Mouse (Mus musculus) T-helper 1 cell (primary cell): ENCODE measurements around the gene Fam129a.

Experiments used
- in situ Hi-C: fragments of 300-600 bp; cut with MboI, MseI; formaldehyde crosslinking; loops from one replicate; pipeline ENCODE4 v1.15.1; 2025; ENCODE audit warnings: high pct_unique_total_duplicates

Fam129a gene

DNA sequence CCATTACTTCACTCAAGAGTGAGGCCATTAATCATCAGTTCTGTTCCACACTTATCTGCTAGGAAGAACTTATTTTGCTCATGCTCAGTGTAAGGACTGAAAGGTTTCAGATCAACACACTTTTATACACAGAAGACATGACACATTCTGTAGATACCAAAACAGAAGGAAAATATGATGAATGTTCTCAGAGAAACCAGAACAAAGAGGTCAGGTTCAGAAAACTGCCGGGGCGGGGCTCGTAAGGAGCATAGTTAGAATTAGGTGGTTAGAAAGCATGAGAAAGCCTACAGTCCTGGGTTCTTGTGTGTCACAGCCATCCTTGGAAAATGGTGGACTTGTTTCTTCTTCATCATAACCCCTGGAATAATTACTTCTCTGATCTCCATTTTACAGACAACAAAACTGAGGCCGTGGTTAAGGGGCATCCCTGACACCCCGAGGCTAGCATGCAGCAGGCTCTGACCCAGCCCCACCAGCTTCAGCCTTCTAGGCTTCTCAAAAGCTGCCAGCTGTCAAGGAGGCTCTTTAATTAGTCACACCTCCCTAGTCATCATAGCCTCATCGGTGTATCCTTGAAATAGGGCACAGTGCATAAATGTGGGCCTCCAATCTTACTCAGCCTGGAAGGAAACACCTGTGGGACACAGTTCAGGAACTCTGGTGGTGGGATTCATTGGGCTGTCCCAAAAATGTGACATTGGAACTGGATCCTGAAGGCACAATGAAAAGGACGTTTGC, 127.1 kb downstream of the Fam129a start:
- in situ Hi-C loops: no loop called here

DNA sequence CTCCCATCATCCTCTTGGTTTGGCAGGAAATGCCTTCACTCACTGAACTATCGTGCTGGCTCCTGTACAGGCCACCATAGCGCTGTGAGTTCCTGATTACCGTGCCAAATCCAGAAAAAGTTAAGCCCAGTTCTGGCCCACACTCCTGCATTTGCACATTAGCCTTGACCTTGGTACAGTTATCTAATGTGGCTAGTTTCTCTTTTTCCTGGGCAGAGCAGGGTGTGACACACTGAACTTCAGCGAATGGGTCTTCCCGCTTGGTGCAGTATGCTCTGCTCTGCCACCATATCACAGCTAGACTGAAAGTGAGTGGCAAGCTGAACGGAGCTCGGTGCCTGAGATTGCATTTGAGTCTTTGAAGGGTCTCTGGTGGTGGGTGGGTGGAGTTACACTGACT, 128.4 kb downstream of the Fam129a start:
- in situ Hi-C loops: no loop called here

DNA sequence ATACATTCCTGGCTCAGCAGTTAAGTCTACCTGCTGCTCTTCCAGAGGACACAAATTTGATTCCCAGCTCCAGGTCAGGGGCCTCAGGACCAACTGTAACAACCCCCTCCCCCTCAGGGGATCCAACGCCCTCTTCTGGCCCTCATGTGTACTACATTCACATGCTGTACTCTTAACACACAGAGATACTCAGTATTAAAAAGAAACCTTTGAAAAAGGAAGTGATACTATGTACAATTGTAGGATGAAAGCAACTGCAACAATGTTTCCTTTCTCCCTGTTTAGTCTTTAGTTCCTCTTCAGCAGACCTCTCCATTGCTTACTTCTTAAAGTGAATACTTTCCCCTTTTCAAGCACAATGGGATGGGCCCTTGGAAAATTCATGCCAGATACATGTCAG, 131.8 kb downstream of the Fam129a start:
- in situ Hi-C loops: no loop called here

DNA sequence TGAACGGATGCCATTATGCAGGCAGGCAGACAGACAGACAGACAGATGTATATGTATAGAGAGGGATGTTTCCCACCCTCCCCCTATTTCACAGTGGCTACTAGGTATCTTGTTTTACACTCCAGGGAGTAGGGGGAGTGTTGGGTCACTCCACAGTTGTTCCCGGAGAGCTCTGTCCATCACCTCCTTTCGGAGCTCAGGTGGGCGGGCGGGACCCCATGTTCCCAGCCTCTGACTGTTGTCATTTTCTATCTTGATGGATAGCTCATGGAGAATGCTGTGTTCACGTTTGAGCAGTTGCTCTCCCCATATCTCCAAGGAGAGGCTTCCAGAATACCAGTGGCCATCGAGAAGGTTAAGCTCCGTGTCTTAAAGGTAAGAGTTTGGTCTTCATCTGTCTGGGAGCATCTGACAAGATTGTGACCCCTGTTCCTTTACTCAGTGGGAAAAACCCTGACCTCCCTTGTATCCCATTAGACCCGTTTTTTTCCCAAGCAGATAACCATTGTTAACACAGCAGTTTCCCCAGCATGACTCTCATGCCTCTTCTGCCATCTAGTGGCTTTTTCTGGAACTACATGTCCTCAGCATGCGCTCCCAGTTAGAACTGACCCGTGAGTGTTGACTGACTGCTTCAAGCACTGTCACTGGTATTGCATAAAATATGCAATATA, 134.9 kb downstream of the Fam129a start:
- in situ Hi-C loops: no loop called here

DNA sequence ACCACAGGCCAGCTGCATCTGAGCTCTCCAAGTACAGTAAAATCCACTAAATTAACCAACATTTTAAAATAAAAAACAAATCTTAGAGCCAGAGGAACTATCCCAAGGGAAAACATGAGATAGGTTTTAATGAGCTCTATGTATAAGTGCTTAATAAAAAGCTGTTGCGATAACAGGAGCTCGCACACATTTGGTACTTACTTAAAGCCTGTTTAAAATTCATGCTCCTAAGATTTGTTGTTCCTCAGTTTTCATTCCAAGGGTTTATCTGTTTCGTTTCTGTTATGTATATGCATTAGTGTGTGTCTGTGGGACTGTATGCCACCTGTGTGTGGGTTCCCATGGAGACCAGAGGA, 135.4 kb downstream of the Fam129a start:
- in situ Hi-C loops: no loop called here

- in situ Hi-C loops: no loop called here
These were observed 138.2 kb downstream of the Fam129a start for GRCm38 (mm10) chr1:151708966-151709733.

DNA sequence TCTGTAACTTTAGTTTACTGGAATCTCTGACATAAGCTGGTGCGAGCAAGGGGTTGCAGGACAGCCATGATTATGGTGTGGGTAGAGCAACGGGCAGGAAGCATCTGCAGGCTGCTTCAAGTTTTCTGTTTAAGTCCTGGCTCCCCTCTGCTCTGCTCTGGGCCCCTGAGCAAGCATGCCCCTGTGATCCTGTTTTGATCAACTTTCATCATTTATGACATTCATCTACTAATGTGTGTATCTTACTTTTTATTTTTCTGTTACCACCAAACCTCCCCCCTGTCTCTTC, 138.7 kb downstream of the Fam129a start:
- in situ Hi-C loops: loop anchor here (10.0 kb wide), 1 partner anchor 235 kb away; no protein-coding TSS in a partner anchor

DNA sequence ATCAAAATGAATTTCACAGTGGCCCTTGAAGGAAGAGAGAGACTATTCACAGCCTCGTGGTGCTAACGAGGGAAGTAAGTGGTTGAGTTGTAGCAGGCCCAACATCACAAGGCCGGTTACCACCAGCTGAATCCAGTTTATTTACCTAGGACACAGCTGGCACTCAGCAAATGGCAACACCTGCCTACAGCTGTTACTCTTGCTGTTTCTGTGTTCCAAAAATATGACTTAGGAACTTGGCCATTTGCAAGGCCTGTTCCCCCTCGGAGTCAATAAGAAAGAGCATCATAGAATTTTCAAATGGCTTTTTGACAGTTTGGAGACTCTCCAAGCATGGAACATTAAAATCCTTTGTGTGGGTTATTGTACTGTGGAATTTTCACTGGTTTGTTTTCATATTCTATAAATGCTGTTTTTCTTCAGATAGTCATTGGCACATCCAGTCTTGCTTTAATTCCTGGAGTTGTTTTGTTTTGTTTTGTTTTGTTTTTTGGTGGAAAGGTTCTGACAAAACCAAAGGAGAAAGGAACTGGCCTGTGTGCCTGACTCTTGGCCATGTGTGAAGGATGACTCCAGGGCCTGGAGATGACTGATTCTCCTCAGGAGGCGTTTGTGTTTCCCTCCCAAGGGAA, 139.6 kb downstream of the Fam129a start:
- in situ Hi-C loops: loop anchor here (10.0 kb wide), 1 partner anchor 236 kb away; no protein-coding TSS in a partner anchor

DNA sequence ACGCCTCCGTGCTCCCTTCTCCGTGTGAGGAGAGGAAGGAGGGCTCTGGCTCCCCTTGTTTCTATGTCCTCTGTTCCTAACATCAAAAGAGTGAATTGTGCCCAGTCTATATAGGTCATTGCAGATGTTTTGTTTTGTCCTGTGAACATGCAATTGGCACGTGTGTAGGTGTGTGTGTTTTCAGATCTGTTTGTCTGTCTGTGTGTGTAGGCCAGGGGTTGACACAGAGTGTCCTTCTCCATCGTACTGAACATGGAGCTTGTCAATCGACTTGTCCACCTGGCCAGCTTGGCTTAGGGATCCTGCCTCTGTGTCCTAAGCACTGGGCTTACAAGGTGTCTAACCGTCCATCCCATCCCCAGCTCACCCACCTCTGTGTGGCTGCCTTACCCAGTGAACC, 140.1 kb downstream of the Fam129a start:
- in situ Hi-C loops: loop anchor here (10.0 kb wide), 1 partner anchor 236 kb away; no protein-coding TSS in a partner anchor

- in situ Hi-C loops: loop anchor here (10.0 kb wide), 1 partner anchor 238 kb away; no protein-coding TSS in a partner anchor
These were observed 141.7 kb downstream of the Fam129a start for GRCm38 (mm10) chr1:151712664-151713063.

GRCm38 (mm10) chr1:151713622-151714021, 142.6 kb downstream of the Fam129a start:
- in situ Hi-C loops: loop anchor here (10.0 kb wide), 1 partner anchor 239 kb away; no protein-coding TSS in a partner anchor

DNA sequence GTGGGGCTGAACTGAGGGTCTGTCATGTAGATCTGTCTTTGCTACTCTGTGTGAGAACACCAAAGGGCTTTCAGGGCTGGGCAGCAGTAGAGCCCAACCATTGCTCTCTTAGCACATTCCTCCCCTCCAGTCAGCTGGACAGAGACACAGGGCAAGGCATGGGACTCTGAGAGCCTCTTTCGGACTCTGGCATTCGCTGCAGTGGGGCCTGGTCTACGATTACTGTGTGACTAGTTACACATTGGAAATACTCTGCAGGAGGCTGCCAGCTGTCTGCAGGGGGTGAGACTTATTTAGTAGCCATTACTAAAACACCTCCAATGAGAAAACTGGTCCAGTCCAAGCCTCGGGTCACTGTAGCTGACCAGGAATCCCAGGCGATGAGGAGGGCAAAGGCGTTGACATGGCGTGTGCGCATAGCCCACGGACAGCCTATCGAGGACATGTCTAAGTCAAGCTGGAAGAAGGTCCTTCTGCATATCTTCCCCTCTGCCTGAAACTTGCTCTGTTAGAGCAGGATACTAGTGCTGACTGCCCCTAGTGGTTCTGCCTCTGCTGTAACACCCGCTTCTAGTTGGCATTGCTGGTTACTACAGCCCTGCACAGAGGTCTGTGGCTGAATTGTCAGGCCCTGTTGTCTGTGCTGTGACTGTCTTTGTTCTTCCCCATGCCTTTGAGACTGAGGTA, 145.2 kb downstream of the Fam129a start:
- in situ Hi-C loops: loop anchor here (5.0 to 10.0 kb wide), 2 partner anchors 159 to 241 kb away; no protein-coding TSS in a partner anchor

DNA sequence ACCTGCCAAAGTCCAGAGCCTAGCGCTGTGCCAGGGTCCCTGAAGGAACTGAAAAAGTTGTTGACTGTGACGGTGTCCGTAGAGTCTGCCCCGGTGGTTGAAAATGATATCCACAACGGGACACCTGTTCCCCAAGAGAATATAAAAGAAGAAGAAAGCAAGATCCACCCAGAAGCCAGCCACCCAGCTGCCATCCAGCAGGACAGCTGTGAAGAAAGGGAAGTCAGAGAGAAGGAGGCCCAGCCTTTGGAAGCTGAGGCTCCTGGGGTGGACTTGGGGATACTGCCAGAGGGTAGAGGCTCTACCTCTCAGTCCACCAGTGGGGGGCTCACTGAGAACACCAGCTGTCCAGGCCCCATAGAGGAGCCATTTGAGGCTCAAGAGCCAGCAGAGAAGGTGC, 146.6 kb downstream of the Fam129a start:
- in situ Hi-C loops: loop anchor here (5.0 to 10.0 kb wide), 2 partner anchors 160 to 243 kb away; no protein-coding TSS in a partner anchor

DNA sequence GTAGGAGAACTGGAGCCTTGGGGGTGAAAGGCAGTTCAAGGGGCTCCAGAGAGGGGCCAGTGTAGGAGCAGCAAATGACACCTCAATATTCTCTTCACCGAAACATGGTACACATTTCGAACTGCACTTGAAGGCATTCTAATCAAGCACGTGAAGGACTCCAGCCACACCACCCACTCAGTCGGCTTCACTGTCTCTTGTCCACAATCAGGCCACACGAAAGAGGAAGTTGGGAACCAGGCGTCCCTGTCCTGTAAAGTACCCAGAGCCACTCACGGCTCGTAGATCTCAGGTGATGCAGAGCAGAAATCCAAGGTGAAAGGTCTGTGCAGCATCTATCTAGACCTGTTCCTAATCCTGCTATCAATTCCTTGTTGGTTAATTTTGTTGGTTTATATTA, 147.6 kb downstream of the Fam129a start:
- in situ Hi-C loops: loop anchor here (5.0 to 10.0 kb wide), 2 partner anchors 161 to 244 kb away; no protein-coding TSS in a partner anchor

GRCm38 (mm10) chr1:151719911-151720310, 148.9 kb downstream of the Fam129a start:
- in situ Hi-C loops: loop anchor here (5.0 to 10.0 kb wide), 2 partner anchors 163 to 245 kb away; no protein-coding TSS in a partner anchor

DNA sequence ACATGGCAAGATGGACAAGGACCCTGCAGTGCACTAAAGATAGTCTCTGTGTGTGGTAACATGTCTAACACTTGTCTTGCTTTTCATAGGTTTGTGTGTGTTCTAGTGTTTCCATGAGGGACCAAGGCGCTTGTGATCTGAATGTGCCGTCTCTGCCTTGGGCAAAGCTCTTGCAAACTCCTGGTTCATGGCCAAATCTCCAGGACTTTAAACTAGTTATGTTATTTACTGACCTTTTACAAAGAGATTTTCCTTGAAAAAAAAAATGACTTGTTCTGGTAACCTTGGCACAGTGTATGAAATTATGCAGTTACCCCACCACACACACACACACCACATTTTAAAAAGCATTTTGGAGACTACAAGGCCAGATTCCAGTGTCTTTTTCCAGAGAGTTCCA, 149.6 kb downstream of the Fam129a start:
- in situ Hi-C loops: no loop called here

DNA sequence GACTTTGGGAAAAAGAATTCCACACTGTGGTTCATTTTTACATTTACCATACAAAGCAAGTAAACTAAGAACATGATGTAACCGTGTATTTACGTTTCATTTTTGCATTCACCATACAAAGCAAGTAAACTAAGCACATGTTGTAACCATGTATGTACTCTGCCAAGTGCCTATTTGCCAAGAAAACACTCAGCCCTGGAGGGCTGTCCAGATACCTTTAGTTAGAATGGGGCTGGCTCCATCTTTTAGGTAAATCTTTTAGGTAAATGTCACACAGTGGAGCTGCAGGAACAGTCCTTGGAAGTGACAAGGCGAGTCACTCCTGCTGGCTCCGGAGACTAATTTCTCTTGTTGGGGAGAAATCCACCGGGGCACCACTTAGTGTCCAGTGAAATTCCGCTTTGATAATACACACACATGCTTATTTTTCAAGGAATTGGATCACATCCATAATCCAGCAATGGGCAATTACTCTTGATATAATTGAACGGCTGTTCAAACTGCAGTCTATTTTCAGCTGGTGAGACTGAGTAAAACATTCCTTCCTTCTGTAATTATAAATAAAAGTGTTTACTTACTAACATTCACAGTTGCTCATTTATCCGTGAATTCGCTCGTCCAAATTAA, 150.5 kb downstream of the Fam129a start:
- in situ Hi-C loops: no loop called here

GRCm38 (mm10) chr1:151723771-151724170, 152.8 kb downstream of the Fam129a start:
- in situ Hi-C loops: no loop called here

GRCm38 (mm10) chr1:151725590-151725989, 154.6 kb downstream of the Fam129a start:
- in situ Hi-C loops: no loop called here

DNA sequence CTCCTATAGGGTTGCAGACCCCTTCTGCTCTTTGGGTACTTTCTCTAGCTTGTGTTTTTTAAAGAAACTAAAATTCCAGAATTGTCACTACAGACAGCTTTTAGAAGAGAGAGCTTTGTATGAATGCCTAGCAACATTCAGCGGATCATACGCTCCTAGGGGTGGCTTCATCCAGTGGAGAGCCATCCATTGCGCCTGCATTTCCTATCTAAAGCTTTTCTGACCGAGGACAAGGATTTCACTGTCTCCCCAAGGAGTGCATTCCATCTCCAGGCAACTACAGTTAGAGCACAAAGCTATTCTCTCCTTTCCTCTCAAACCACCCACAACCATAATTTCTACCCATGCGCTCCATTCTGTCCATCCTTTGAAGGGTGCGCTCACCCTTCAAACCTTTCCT, 155.4 kb downstream of the Fam129a start:
- in situ Hi-C loops: no loop called here

DNA sequence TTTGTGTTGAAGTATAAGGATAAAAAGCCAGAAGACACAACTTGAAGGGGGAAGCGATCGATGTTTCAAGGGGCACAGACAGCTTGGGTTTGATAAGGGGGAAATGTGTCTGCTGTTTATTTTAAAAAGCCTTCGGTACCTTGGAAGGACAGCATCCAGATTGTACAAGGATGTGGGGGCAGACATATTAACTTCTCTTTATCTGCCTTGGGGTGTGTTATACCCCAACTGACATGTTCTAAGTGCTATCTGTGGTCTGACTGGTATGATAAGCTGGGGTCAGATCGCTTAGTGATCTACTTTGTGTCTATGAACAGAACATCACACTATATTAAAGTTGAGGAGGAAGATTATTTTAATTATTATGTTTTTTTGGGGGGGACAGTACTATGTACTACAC, 157.2 kb downstream of the Fam129a start:
- in situ Hi-C loops: no loop called here
